Mouse (Mus musculus): ENCODE results near the gene Bcan. TPM values are rescaled to one million over a fixed set of nuclear protein-coding genes. Genes with fewer than 3 reads are reported as not detected.
A peak's percentile ranks its signal among the peaks of the same experiment; 100 is the strongest.

The Bcan gene
- polyA plus RNA-seq, 1 experiment from 2014 or later, result 0.54 TPM

GRCm38 (mm10) chr3:88010634-88011265 lies 10.7 kb upstream of the Bcan start:
- Histone ChIP-seq H3K4me3 (replicated peaks) (no peak overlapping the region), H3K4me1 (replicated peaks) (no peaks in the 10 kb centered on the region), H3K36me3 (no peaks in the 10 kb centered on the region), H3K27ac (no peak overlapping the region), H3K9ac (no peak overlapping the region), H3K9me3 (no peaks in the 10 kb centered on the region), H3K27me3 (replicated peaks) (peaks cover 20% of the 10 kb centered on the region), H3K4me2 (replicated peaks) (no peak overlapping the region)
- ATAC-seq, result no peak
- WGBS, result 7% methylated on average over 6 of the region's 6 CpGs

GRCm38 (mm10) chr3:88005822-88006786 lies 6.1 kb upstream of the Bcan start:
- Histone ChIP-seq H3K4me3 (replicated peaks) (no peak overlapping the region), H3K27ac (no peak overlapping the region), H3K36me3 (no peaks in the 10 kb centered on the region), H3K9me3 (0 out of 2 replicates have a peak, but pooled peaks cover 3% of the 10 kb centered on the region), H3K27me3 (replicated peaks) (peaks cover 46% of the 10 kb centered on the region), H3K4me2 (replicated peaks) (no peak overlapping the region), H3K4me1 (replicated peaks) (no peaks in the 10 kb centered on the region), H3K9ac (no peak overlapping the region)
- no peak for ATAC-seq
- 75% methylated on average over 18 of the region's 18 CpGs for WGBS

GRCm38 (mm10) chr3:88002291-88002976 lies 2.4 kb upstream of the Bcan start:
- ATAC-seq, result no peak
- Histone ChIP-seq H3K27me3 (replicated peaks) (peaks cover 74% of the 10 kb centered on the region), H3K9ac (no peak overlapping the region), H3K9me3 (0 out of 2 replicates have a peak, but pooled peaks cover 3% of the 10 kb centered on the region), H3K36me3 (no peaks in the 10 kb centered on the region), H3K4me2 (replicated peaks) (no peak overlapping the region), H3K27ac (no peak overlapping the region), H3K4me3 (replicated peaks) (no peak overlapping the region), H3K4me1 (replicated peaks) (peaks cover 10% of the 10 kb centered on the region; the same call in 1 of the 2 replicates)
- 2% methylated on average over 17 of the region's 17 CpGs for WGBS

- peak overlapping the region; percentile 29; the same call in 1 of the 2 replicates for H3K4me3 ChIP-seq (replicated peaks)
Observed at GRCm38 (mm10) chr3:88000816-88001595, 976 bp upstream of the Bcan start.

GRCm38 (mm10) chr3:87999243-87999895 lies 661 bp downstream of the Bcan start:
- Histone ChIP-seq H3K27ac (no peak overlapping the region), H3K9ac (0 out of 2 replicates have a peak overlapping the region, but pooled peaks have one; percentile 6), H3K4me1 (replicated peaks) (peaks cover 15% of the 10 kb centered on the region), H3K36me3 (no peaks in the 10 kb centered on the region), H3K4me3 (replicated peaks) (peak overlapping the region; percentile 29), H3K9me3 (0 out of 2 replicates have a peak, but pooled peaks cover 3% of the 10 kb centered on the region), H3K27me3 (replicated peaks) (peaks cover 96% of the 10 kb centered on the region), H3K4me2 (replicated peaks) (peak overlapping the region; percentile 56)
- WGBS, result under 1% methylated on average over 38 of the region's 38 CpGs
- ATAC-seq, result no peak

More at GRCm38 (mm10) chr3:88000816-88001595, 976 bp upstream of the Bcan start:
- Histone ChIP-seq H3K9me3 (0 out of 2 replicates have a peak, but pooled peaks cover 3% of the 10 kb centered on the region), H3K27ac (no peak overlapping the region), H3K9ac (no peak overlapping the region), H3K27me3 (replicated peaks) (peaks cover 88% of the 10 kb centered on the region), H3K36me3 (no peaks in the 10 kb centered on the region), H3K4me2 (replicated peaks) (no peak overlapping the region; the same call in 1 of the 2 replicates), H3K4me1 (replicated peaks) (peaks cover 15% of the 10 kb centered on the region)
- WGBS, result 17% methylated on average over 11 of the region's 11 CpGs
- ATAC-seq, result no peak

GRCm38 (mm10) chr3:87998747-87999146 lies 1.3 kb downstream of the Bcan start:
- Histone ChIP-seq H3K9me3 (0 out of 2 replicates have a peak, but pooled peaks cover 3% of the 10 kb centered on the region), H3K4me1 (replicated peaks) (peaks cover 15% of the 10 kb centered on the region), H3K4me2 (replicated peaks) (no peak overlapping the region), H3K9ac (no peak overlapping the region), H3K4me3 (replicated peaks) (no peak overlapping the region), H3K36me3 (no peaks in the 10 kb centered on the region), H3K27me3 (replicated peaks) (peaks cover 100% of the 10 kb centered on the region), H3K27ac (no peak overlapping the region)
- whole genome bisulfite sequencing, result 5% methylated on average over 7 of the region's 7 CpGs
- no peak for ATAC-seq

- H3K4me3 ChIP-seq (replicated peaks), result peak overlapping the region; percentile 36
- H3K9me3 ChIP-seq, result no peaks in the 10 kb centered on the region
- WGBS, result 1% methylated on average over 49 of the region's 49 CpGs
- H3K27ac ChIP-seq, result no peak overlapping the region
- no peak overlapping the region; the same call in 1 of the 2 replicates for H3K9ac ChIP-seq
- H3K4me2 ChIP-seq (replicated peaks), result peak overlapping the region; percentile 75
- ATAC-seq, result 0 out of 2 replicates have a peak, but pooled peaks have one; percentile 54
- H3K4me1 ChIP-seq (replicated peaks), result peaks cover 15% of the 10 kb centered on the region
- H3K36me3 ChIP-seq, result no peaks in the 10 kb centered on the region
- H3K27me3 ChIP-seq (replicated peaks), result peaks cover 98% of the 10 kb centered on the region
Observed at GRCm38 (mm10) chr3:87996971-87997614, 2.9 kb downstream of the Bcan start.

- H3K36me3 ChIP-seq, result no peaks in the 10 kb centered on the region
- no peaks in the 10 kb centered on the region for H3K9me3 ChIP-seq
- ATAC-seq, result no peak
- no peak overlapping the region for H3K27ac ChIP-seq
- H3K4me2 ChIP-seq (replicated peaks), result peak overlapping the region; percentile 75; the same call in 1 of the 2 replicates
- H3K4me3 ChIP-seq (replicated peaks), result no peak overlapping the region
- peaks cover 98% of the 10 kb centered on the region for H3K27me3 ChIP-seq (replicated peaks)
- no peak overlapping the region for H3K9ac ChIP-seq
- H3K4me1 ChIP-seq (replicated peaks), result peaks cover 15% of the 10 kb centered on the region
- 5% methylated on average over 15 of the region's 15 CpGs for WGBS
Observed at GRCm38 (mm10) chr3:87996401-87996800, 3.6 kb downstream of the Bcan start.

GRCm38 (mm10) chr3:87995331-87995730 lies 4.7 kb downstream of the Bcan start:
- H3K27me3 ChIP-seq (replicated peaks), result peaks cover 98% of the 10 kb centered on the region
- WGBS, result 35% methylated on average over 11 of the region's 11 CpGs
- ATAC-seq, result no peak

GRCm38 (mm10) chr3:87993436-87993835 lies 6.6 kb downstream of the Bcan start:
- WGBS, result 0% methylated on average over 5 of the region's 6 CpGs
- H3K9ac ChIP-seq, result no peak overlapping the region
- H3K4me3 ChIP-seq (replicated peaks), result no peak overlapping the region
- H3K27me3 ChIP-seq (replicated peaks), result peaks cover 98% of the 10 kb centered on the region
- no peak overlapping the region for H3K27ac ChIP-seq
- H3K4me2 ChIP-seq (replicated peaks), result no peak overlapping the region
- 0 out of 2 replicates have a peak, but pooled peaks have one; percentile 18 for ATAC-seq
- no peaks in the 10 kb centered on the region for H3K36me3 ChIP-seq
- peaks cover 8% of the 10 kb centered on the region for H3K4me1 ChIP-seq (replicated peaks)
- H3K9me3 ChIP-seq, result no peaks in the 10 kb centered on the region

More at GRCm38 (mm10) chr3:87995331-87995730, 4.7 kb downstream of the Bcan start:
- Histone ChIP-seq H3K4me3 (replicated peaks) (no peak overlapping the region), H3K9ac (no peak overlapping the region), H3K36me3 (no peaks in the 10 kb centered on the region), H3K4me1 (replicated peaks) (peaks cover 15% of the 10 kb centered on the region), H3K4me2 (replicated peaks) (no peak overlapping the region), H3K9me3 (no peaks in the 10 kb centered on the region), H3K27ac (no peak overlapping the region)

All from intestine, embryonic 15.5 days (tissue).